Mouse (Mus musculus) intestine, embryonic 16.5 days (tissue): ENCODE results near the gene Enpp4. TPM values are rescaled to one million over a fixed set of nuclear protein-coding genes. Genes with fewer than 3 reads are reported as not detected.

ENCODE experiments used
- ATAC-seq: fragments of 200-750 bp; cut with Nextera tagmentation; 2 replicates; pipeline ENCODE4 v1.8.0; 2017; ENCODE audit warnings: moderate TSS enrichment, moderate library complexity
- H3K27ac ChIP-seq: fragments of 300-500 bp; sonication (generic); 2 replicates; pipeline ENCODE4 v1.5.1; 2014; ENCODE audit warnings: mild to moderate bottlenecking, low read length
- H3K27me3 ChIP-seq: fragments of 300-500 bp; sonication (generic); replicated peaks from 2 replicates; pipeline ENCODE4 v1.6.1; 2014; ENCODE audit warnings: low read length, control low read depth, mixed read lengths; ENCODE audit not compliant: control insufficient read depth, insufficient read depth
- H3K36me3 ChIP-seq: fragments of 300-500 bp; sonication (generic); 2 replicates; pipeline ENCODE4 v1.6.1; 2014; ENCODE audit warnings: low read length, control low read depth; ENCODE audit not compliant: control insufficient read depth, insufficient read depth
- H3K4me1 ChIP-seq: fragments of 300-500 bp; sonication (generic); 2 replicates; pipeline ENCODE4 v1.6.1; 2014; ENCODE audit warnings: low read length, control low read depth, mixed read lengths; ENCODE audit not compliant: control insufficient read depth, insufficient read depth
- H3K4me2 ChIP-seq: fragments of 300-500 bp; sonication (generic); 2 replicates; pipeline ENCODE4 v1.6.1; 2014; ENCODE audit warnings: low read depth, low read length, control low read depth
- H3K4me3 ChIP-seq: fragments of 300-500 bp; sonication (generic); 2 replicates; pipeline ENCODE4 v1.5.1; 2014; ENCODE audit warnings: mild to moderate bottlenecking, low read length
- H3K9ac ChIP-seq: fragments of 300-500 bp; sonication (generic); 2 replicates; pipeline ENCODE4 v1.6.1; 2014; ENCODE audit warnings: low read depth, low read length
- H3K9me3 ChIP-seq: fragments of 300-500 bp; sonication (generic); 2 replicates; pipeline ENCODE4 v1.6.1; 2016; ENCODE audit warnings: low read length, control low read depth; ENCODE audit not compliant: control insufficient read depth
- WGBS: fragments of 180-500 bp; shearing (Covaris S2); extraction: QIAGEN DNeasy Blood & Tissue Kit; methylation state at CpG from one replicate; pipeline ENCODE4 v1.1.7; 2014; 5-methylcytosine and 5-hydroxymethylcytosine counted together
- polyA plus RNA-seq: library from polyadenylated mRNA; unstranded; fragments of >200 nt; fragmentation: Nextera tagmentation; extraction: Ambion mirVana; gene quantifications from 2 replicates; pipeline ENCODE4 v1.2.1, GENCODE M21; 2015

Enpp4 gene
- polyA plus RNA-seq, 1 experiment from 2014 or later = 4.9 TPM

GRCm38 (mm10) chr17:44108331-44108730 is 2.7 kb upstream of the Enpp4 start:
- no peak overlapping the region for H3K4me2 ChIP-seq
- H3K9ac ChIP-seq = no peak overlapping the region
- WGBS = 77% methylated on average over 3 of the region's 3 CpGs
- no peaks in the 10 kb centered on the region for H3K27me3 ChIP-seq
- H3K27ac ChIP-seq = no peak overlapping the region
- no peaks in the 10 kb centered on the region for H3K36me3 ChIP-seq
- no peaks in the 10 kb centered on the region for H3K9me3 ChIP-seq
- ATAC-seq = no peak
- no peak overlapping the region for H3K4me3 ChIP-seq
- 0 out of 2 replicates have a peak, but pooled peaks cover 2% of the 10 kb centered on the region for H3K4me1 ChIP-seq

- Histone ChIP-seq H3K27ac (no peak overlapping the region), H3K9me3 (no peaks in the 10 kb centered on the region), H3K27me3 (no peaks in the 10 kb centered on the region), H3K4me3 (no peak overlapping the region), H3K4me1 (0 out of 2 replicates have a peak, but pooled peaks cover 2% of the 10 kb centered on the region), H3K36me3 (no peaks in the 10 kb centered on the region), H3K4me2 (no peak overlapping the region), H3K9ac (no peak overlapping the region)
- WGBS = 93% methylated on average over 10 of the region's 10 CpGs
- ATAC-seq = no peak
These were observed 3.6 kb downstream of the Enpp4 start for GRCm38 (mm10) chr17:44101961-44102360.

- Histone ChIP-seq H3K9me3 (no peaks in the 10 kb centered on the region), H3K27me3 (no peaks in the 10 kb centered on the region), H3K4me1 (0 out of 2 replicates have a peak, but pooled peaks cover 2% of the 10 kb centered on the region), H3K27ac (no peak overlapping the region), H3K9ac (no peak overlapping the region), H3K4me3 (no peak overlapping the region), H3K36me3 (no peaks in the 10 kb centered on the region), H3K4me2 (no peak overlapping the region)
- ATAC-seq = no peak
- WGBS = 52% methylated on average over 9 of the region's 9 CpGs
These were observed 4.7 kb downstream of the Enpp4 start for GRCm38 (mm10) chr17:44100906-44101305.

- Histone ChIP-seq H3K9me3 (no peaks in the 10 kb centered on the region), H3K4me2 (no peak overlapping the region), H3K27me3 (no peaks in the 10 kb centered on the region), H3K27ac (no peak overlapping the region), H3K4me3 (no peak overlapping the region), H3K9ac (no peak overlapping the region), H3K36me3 (no peaks in the 10 kb centered on the region), H3K4me1 (0 out of 2 replicates have a peak, but pooled peaks cover 2% of the 10 kb centered on the region)
- 55% methylated on average over 4 of the region's 4 CpGs for WGBS
- ATAC-seq = no peak
These were observed 5.1 kb downstream of the Enpp4 start for GRCm38 (mm10) chr17:44100486-44100885.

- no peaks in the 10 kb centered on the region for H3K9me3 ChIP-seq
- no peak overlapping the region for H3K9ac ChIP-seq
- WGBS = 44% methylated on average over 2 of the region's 2 CpGs
These were observed 14.1 kb downstream of the Enpp4 start for GRCm38 (mm10) chr17:44091512-44091911.

GRCm38 (mm10) chr17:44090916-44091315 is 14.7 kb downstream of the Enpp4 start:
- H3K27me3 ChIP-seq = no peaks in the 10 kb centered on the region
- H3K27ac ChIP-seq = no peak overlapping the region
- no peak overlapping the region for H3K4me2 ChIP-seq
- no peaks in the 10 kb centered on the region for H3K36me3 ChIP-seq
- no peak overlapping the region for H3K4me3 ChIP-seq
- no peak overlapping the region for H3K9ac ChIP-seq
- WGBS = 80% methylated on average over 2 of the region's 2 CpGs
- no peak for ATAC-seq
- no peaks in the 10 kb centered on the region for H3K4me1 ChIP-seq
- H3K9me3 ChIP-seq = no peaks in the 10 kb centered on the region

More at GRCm38 (mm10) chr17:44091512-44091911, 14.1 kb downstream of the Enpp4 start:
- Histone ChIP-seq H3K27ac (no peak overlapping the region), H3K4me1 (no peaks in the 10 kb centered on the region), H3K36me3 (no peaks in the 10 kb centered on the region), H3K27me3 (no peaks in the 10 kb centered on the region), H3K4me2 (no peak overlapping the region), H3K4me3 (no peak overlapping the region)
- ATAC-seq = no peak

GRCm38 (mm10) chr17:44088226-44088625 is 17.4 kb downstream of the Enpp4 start:
- ATAC-seq = no peak
- Histone ChIP-seq H3K27me3 (no peaks in the 10 kb centered on the region), H3K9me3 (no peaks in the 10 kb centered on the region), H3K36me3 (no peaks in the 10 kb centered on the region), H3K27ac (no peak overlapping the region), H3K4me1 (no peaks in the 10 kb centered on the region), H3K9ac (no peak overlapping the region), H3K4me2 (no peak overlapping the region), H3K4me3 (no peak overlapping the region)
- 94% methylated on average over 3 of the region's 3 CpGs for WGBS

GRCm38 (mm10) chr17:44083156-44083555 is 22.5 kb downstream of the Enpp4 start:
- Histone ChIP-seq H3K4me1 (peaks cover 2% of the 10 kb centered on the region; the same call in 1 of the 2 replicates), H3K9me3 (no peaks in the 10 kb centered on the region), H3K4me3 (no peak overlapping the region), H3K27me3 (no peaks in the 10 kb centered on the region), H3K9ac (no peak overlapping the region), H3K36me3 (no peaks in the 10 kb centered on the region), H3K27ac (no peak overlapping the region), H3K4me2 (no peak overlapping the region)
- ATAC-seq = no peak
- 86% methylated on average over 4 of the region's 4 CpGs for WGBS

GRCm38 (mm10) chr17:44078631-44079350 is 26.8 kb downstream of the Enpp4 start, which contains the start of gene Enpp5:
Gene Enpp5 (plus strand): TSS chr17:44078813.
- ATAC-seq = peak; percentile 97
- Histone ChIP-seq H3K27me3 (no peaks in the 10 kb centered on the region), H3K9me3 (no peaks in the 10 kb centered on the region), H3K4me2 (peak within 1 kb of the TSS; percentile 93), H3K4me3 (peak within 1 kb of the TSS; percentile 64), H3K36me3 (no peaks in the 10 kb centered on the region), H3K4me1 (peaks cover 10% of the 10 kb centered on the region; the same call in 1 of the 2 replicates), H3K9ac (peak within 1 kb of the TSS; percentile 87), H3K27ac (peak within 1 kb of the TSS; percentile 89)
- WGBS = under 1% methylated on average over 31 of the region's 31 CpGs
